25 mouse cellular contexts compared by ENCODE assay signal in the genomic region with DNA sequence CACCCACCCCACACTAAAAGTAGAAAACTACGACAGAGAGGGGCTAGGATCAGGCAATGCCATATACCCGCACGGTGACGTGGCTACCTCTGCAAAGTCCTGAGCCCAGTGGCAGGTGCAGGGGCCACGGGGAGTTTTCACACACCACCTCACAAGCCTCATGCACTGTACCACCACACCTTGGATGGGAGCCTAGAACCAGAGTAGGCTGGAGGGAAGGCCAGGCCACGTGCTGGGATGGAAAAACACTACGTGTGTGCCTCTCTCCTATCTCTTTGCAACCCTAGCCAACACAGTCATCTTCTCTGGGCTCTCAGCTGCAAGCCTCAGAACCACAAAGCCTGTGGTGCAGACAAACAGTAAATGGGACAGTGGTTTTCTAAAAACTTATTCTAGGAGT. TPM values are rescaled to one million over a fixed set of nuclear protein-coding genes. Genes with fewer than 3 reads are reported as not detected.
A peak's percentile ranks its signal among the peaks of the same experiment; 100 is the strongest.
DNase-seq lines count a peak whose midpoint lies in the region; ATAC-seq and TF ChIP-seq lines count a peak whose summit lies in the region.
"Had no signal": no experiment of that assay in that cellular context is flagged by ENCODE, and none has a peak within 500 bp of the region (broad histone marks: within the 10 kb centered on the region; RNA-seq: fewer than 3 reads in every experiment).

No protein-coding gene starts in this region.

- no peaks in the 10 kb centered on the region for H3K9me3 ChIP-seq in heart, embryonic 16.5 days (replicated peaks; ENCODE audit: control insufficient read depth, low read length)
- H3K9me3 ChIP-seq in heart, embryonic 12.5 days (replicated peaks), result no peaks in the 10 kb centered on the region
- H3K9me3 ChIP-seq: embryonic facial prominence, embryonic 10.5 days; forebrain, embryonic 12.5 days; G1E; heart, embryonic 13.5 days; hindbrain, embryonic 10.5 days; limb, embryonic 15.5 days; liver, embryonic 15.5 days; midbrain, embryonic 15.5 days had no signal

- no peak overlapping the region for H3K27ac ChIP-seq in heart, embryonic 16.5 days (ENCODE audit: low read length)
- H3K27ac ChIP-seq in heart, embryonic 12.5 days (ENCODE audit: poor library complexity, severe bottlenecking), result no peak overlapping the region
- no peak overlapping the region for H3K27ac ChIP-seq in layer of hippocampus, adult 2 months
- H3K27ac ChIP-seq: embryonic facial prominence, embryonic 10.5 days; forebrain, embryonic 12.5 days; heart, embryonic 13.5 days; hindbrain, embryonic 10.5 days; hindbrain, postnatal 0 days; kidney, postnatal 0 days; limb, embryonic 15.5 days; liver, embryonic 15.5 days; midbrain, embryonic 15.5 days had no signal

- peak; percentile 50 for DNase-seq in adrenal gland, adult 2 months
- DNase-seq in adrenal gland, postnatal 25 days, result no peak
- peak; percentile 61 for DNase-seq in cerebellum, adult 8-10 months
- DNase-seq in heart, postnatal 4 days, result peak; percentile 35
- DNase-seq in layer of hippocampus, adult 2 months (ENCODE audit: low spot score in 2 of 2), result no peak
- no peak for DNase-seq in layer of hippocampus, adult 9-11 months
- DNase-seq: gastrocnemius, postnatal 14 days; layer of hippocampus, postnatal 36 days; lung, postnatal 10 days; thymus, postnatal 14 days had no signal

- TF ChIP-seq CTCF in layer of hippocampus, adult 2 months (conservative IDR thresholded peaks at IDR 0.05), result no peak

- H3K27me3 ChIP-seq in heart, embryonic 16.5 days (ENCODE audit: control insufficient read depth, insufficient read depth, low read length), result no peaks in the 10 kb centered on the region
- no peaks in the 10 kb centered on the region for H3K27me3 ChIP-seq in heart, embryonic 12.5 days (replicated peaks)
- H3K27me3 ChIP-seq: forebrain, embryonic 12.5 days; heart, embryonic 13.5 days; limb, embryonic 15.5 days; liver, embryonic 15.5 days; midbrain, embryonic 15.5 days had no signal

- H3K4me2 ChIP-seq in heart, embryonic 16.5 days (ENCODE audit: low read depth, low read length), result no peak overlapping the region
- no peak overlapping the region for H3K4me2 ChIP-seq in heart, embryonic 12.5 days
- H3K4me2 ChIP-seq: forebrain, embryonic 12.5 days; heart, embryonic 13.5 days; limb, embryonic 15.5 days; liver, embryonic 15.5 days; midbrain, embryonic 15.5 days had no signal

- no peak overlapping the region for H3K9ac ChIP-seq in heart, embryonic 16.5 days (ENCODE audit: low read length)
- H3K9ac ChIP-seq in heart, embryonic 12.5 days, result no peak overlapping the region
- H3K9ac ChIP-seq: forebrain, embryonic 12.5 days; heart, embryonic 13.5 days; limb, embryonic 15.5 days; liver, embryonic 15.5 days; midbrain, embryonic 15.5 days had no signal

- H3K4me3 ChIP-seq in heart, embryonic 16.5 days (ENCODE audit: low read length), result no peak overlapping the region
- no peak overlapping the region for H3K4me3 ChIP-seq in heart, embryonic 12.5 days
- no peak overlapping the region for H3K4me3 ChIP-seq in layer of hippocampus, adult 2 months
- H3K4me3 ChIP-seq: embryonic facial prominence, embryonic 10.5 days; forebrain, embryonic 12.5 days; heart, embryonic 13.5 days; hindbrain, embryonic 10.5 days; limb, embryonic 15.5 days; liver, embryonic 15.5 days; midbrain, embryonic 15.5 days; myocyte had no signal

- 80% methylated on average over 7 of the region's 7 CpGs for WGBS in heart, embryonic 16.5 days
- 90% methylated on average over 7 of the region's 7 CpGs for WGBS in heart, embryonic 12.5 days

- ATAC-seq in heart, embryonic 16.5 days (replicated peaks; ENCODE audit: extremely low read depth, insufficient read depth, low FRiP score), result peak; percentile 37; the same call in 1 of the 2 replicates
- ATAC-seq in heart, embryonic 12.5 days (ENCODE audit: insufficient number of reproducible peaks, low FRiP score), result no peak
- ATAC-seq: hindbrain, postnatal 0 days; midbrain, embryonic 15.5 days had no signal

- no peaks in the 10 kb centered on the region for H3K4me1 ChIP-seq in heart, embryonic 16.5 days (ENCODE audit: control insufficient read depth, insufficient read depth, low read length)
- H3K4me1 ChIP-seq in heart, embryonic 12.5 days (replicated peaks), result no peaks in the 10 kb centered on the region
- H3K4me1 ChIP-seq: forebrain, embryonic 12.5 days; heart, embryonic 13.5 days; hindbrain, embryonic 10.5 days; limb, embryonic 15.5 days; liver, embryonic 15.5 days; midbrain, embryonic 15.5 days had no signal

- H3K36me3 ChIP-seq in heart, embryonic 16.5 days (ENCODE audit: control insufficient read depth, insufficient read depth), result peaks cover 14% of the 10 kb centered on the region
- peaks cover 46% of the 10 kb centered on the region for H3K36me3 ChIP-seq in heart, embryonic 12.5 days

RNA-seq across cellular contexts. Expression of gene Slc37a3, which starts 46.5 kb away (rescaled TPM):
- 10 to 100 TPM; 33.7 to 40.5 TPM for total RNA-seq in adrenal gland, adult 2 months (2021)
- polyA plus RNA-seq in adrenal gland, adult 2 months (2012; rRNA removed), result 7.9 and 8.4 TPM in 2 replicates
- total RNA-seq in adrenal gland, postnatal 25 days (2021), result 29.0 and 40.6 TPM in 2 replicates
- 28.4 and 30.9 TPM in 2 replicates for polyA plus RNA-seq in heart, embryonic 16.5 days (2015; fragmentation: Nextera tagmentation; extraction: Ambion mirVana)
- 34.8 and 43.1 TPM in 2 replicates for polyA plus RNA-seq in heart, embryonic 12.5 days (2016; fragmentation: Nextera tagmentation; extraction: Ambion mirVana)
- 10 to 100 TPM; 27.9 to 34.3 TPM for total RNA-seq in heart, postnatal 4 days (2021)
- 10 to 100 TPM; 67.6 to 75.5 TPM for total RNA-seq in layer of hippocampus, adult 2 months (2021)

RNA-seq across cellular contexts. Expression of gene Rab19, which starts 50.0 kb away (rescaled TPM):
- under 1 TPM; 0.23 to 0.73 TPM for total RNA-seq in adrenal gland, adult 2 months (2021)
- polyA plus RNA-seq in adrenal gland, adult 2 months (2012; rRNA removed), result 0.37 TPM in 1 of 2 replicates, not detected in the other
- total RNA-seq in adrenal gland, postnatal 25 days (2021), result 0.52 and 1.2 TPM in 2 replicates
- polyA plus RNA-seq in heart, embryonic 16.5 days (2015; fragmentation: Nextera tagmentation; extraction: Ambion mirVana), result 1.1 and 1.9 TPM in 2 replicates
- polyA plus RNA-seq in heart, embryonic 12.5 days (2016; fragmentation: Nextera tagmentation; extraction: Ambion mirVana), result 0.42 and 0.67 TPM in 2 replicates
- total RNA-seq in heart, postnatal 4 days (2021), result under 1 TPM; 0.17 to 0.23 TPM
- not detected for total RNA-seq in layer of hippocampus, adult 2 months (2021)
- total RNA-seq: gastrocnemius, postnatal 14 days; layer of hippocampus, postnatal 36 days; left cerebral cortex, postnatal 25 days had no signal
- polyA plus RNA-seq: G1E; myocyte; neural tube, embryonic 14.5 days had no signal

Comparison
In these comparisons a context has a peak if more than half of its experiments do, and no peak if none do; other contexts are left out.
1. DNase-seq: peak in adrenal gland, adult 2 months (single experiment), cerebellum, adult 8-10 months (single experiment) and heart, postnatal 4 days (single experiment); none in adrenal gland, postnatal 25 days (single experiment), layer of hippocampus, adult 2 months (0 of 2) and layer of hippocampus, adult 9-11 months (single experiment).